Mouse (Mus musculus): Measurements from ENCODE around the gene Snf8.

GRCm38 (mm10) chr11:96034596-96035052 is at the start of gene Snf8:
- TF ChIP-seq CTCF (IDR thresholded peaks at IDR 0.05; ENCODE audit: control insufficient read depth, insufficient read depth, low read length) (no peak), POLR2A (IDR thresholded peaks at IDR 0.05; ENCODE audit: borderline replicate concordance, control insufficient read depth, low read depth, low read length) (peak; percentile 61; the same call in 1 of the 2 replicates)
